Mouse (Mus musculus): ENCODE data around the gene Shroom2. TPM values are rescaled to one million over a fixed set of nuclear protein-coding genes. Genes with fewer than 3 reads are reported as not detected.
A peak's percentile ranks its signal among the peaks of the same experiment; 100 is the strongest.

Shroom2 gene
- 4.7 and 5.5 TPM in 2 replicates for polyA plus RNA-seq (2015; fragmentation: Nextera tagmentation; extraction: Ambion mirVana)

DNA sequence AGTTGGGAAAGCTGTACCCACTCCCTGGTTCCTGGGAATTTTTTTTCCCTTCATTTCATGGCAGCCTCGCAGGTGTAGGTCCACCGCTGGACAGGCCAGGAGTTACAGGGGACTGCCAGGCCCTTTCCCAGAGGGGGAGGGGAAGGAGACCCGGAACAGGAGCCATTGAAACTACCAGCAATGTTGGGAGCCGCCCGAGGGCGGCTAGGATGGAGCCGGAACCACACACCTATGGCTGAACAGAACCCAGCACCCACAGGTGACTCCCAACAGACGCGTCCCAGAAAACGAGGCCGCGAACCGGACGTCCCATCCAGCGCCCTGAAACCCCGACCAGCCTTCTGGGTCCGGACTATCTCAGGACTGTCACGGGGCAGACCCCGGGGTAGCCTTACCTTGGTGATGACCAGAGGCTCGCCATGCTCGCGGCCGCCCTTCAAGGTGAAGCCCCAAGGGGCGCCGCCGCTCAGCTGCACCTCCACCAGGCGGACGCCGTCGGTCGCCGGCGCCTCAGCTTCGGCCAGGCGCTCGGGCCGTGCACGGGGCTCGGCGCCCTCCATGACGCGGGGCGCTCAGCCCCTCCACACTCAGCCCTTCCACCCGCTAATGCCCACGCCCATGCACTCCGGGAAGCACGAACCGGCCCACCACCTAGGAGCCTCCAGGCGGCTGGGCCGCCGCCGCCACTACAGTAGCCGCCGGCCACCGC is at the start of gene Shroom2:
Gene Shroom2 (minus strand): TSS at position 575 of the 709 bp plus-strand sequence.
- Histone ChIP-seq H3K27ac (peak within 1 kb of the TSS; percentile 87), H3K36me3 (no peaks in the 10 kb centered on the region), H3K27me3 (peaks cover 30% of the 10 kb centered on the region), H3K4me3 (replicated peaks) (peak within 1 kb of the TSS; percentile 63), H3K9ac (peak within 1 kb of the TSS; percentile 59), H3K9me3 (replicated peaks) (no peaks in the 10 kb centered on the region), H3K4me2 (peak within 1 kb of the TSS; percentile 59), H3K4me1 (no peaks in the 10 kb centered on the region)
- peak; percentile 87 for ATAC-seq (replicated peaks; ENCODE audit: low FRiP score)
- 19% methylated on average over 44 of the region's 55 CpGs for WGBS

DNA sequence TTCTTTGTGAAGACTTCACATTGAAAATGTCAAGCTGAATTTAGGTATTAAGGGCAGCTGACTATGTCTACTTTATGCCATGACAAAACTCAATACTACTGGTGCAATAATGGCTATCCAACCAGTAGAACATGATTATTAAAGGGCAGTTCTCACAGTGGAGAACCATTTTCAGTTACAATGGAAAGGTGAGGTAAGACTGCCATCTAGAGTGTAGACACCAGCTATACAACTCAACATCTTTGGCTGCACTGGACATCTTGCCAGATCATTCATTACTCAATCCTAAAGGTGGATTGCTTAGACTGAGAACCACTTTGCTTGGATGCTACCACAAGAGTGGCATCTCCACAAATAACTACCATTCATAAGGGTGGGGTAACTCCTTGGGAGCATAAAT is 49.7 kb upstream of the Shroom2 start:
- H3K4me1 ChIP-seq, result no peaks in the 10 kb centered on the region
- no peak overlapping the region for H3K4me2 ChIP-seq
- ATAC-seq (replicated peaks; ENCODE audit: low FRiP score), result no peak
- H3K27me3 ChIP-seq, result peaks cover 11% of the 10 kb centered on the region; the same call in 1 of the 2 replicates
- no peaks in the 10 kb centered on the region for H3K9me3 ChIP-seq (replicated peaks)
- no peak overlapping the region for H3K4me3 ChIP-seq (replicated peaks)
- H3K27ac ChIP-seq, result no peak overlapping the region
- H3K36me3 ChIP-seq, result no peaks in the 10 kb centered on the region
- H3K9ac ChIP-seq, result no peak overlapping the region

DNA sequence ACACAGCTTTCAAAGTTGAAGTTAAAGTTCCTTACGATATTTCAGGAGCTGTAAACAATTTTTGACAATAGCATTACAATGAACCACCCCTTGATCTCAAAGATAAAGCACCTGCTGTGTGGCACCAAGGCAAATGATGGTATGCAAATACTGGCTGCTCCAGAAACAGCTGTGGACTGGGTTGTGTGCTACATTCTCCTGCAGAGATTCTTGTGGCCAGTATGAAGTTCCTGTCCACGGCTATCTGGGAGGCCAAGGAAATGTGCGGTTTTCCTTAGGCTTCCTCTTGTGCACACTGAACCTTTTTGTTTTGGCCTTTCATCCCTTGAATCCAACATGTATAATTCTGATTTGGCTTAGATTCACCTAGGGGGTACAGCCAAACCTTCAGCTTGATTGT is 44.1 kb upstream of the Shroom2 start:
- Histone ChIP-seq H3K9ac (no peak overlapping the region), H3K27ac (no peak overlapping the region), H3K4me2 (no peak overlapping the region), H3K36me3 (no peaks in the 10 kb centered on the region), H3K27me3 (peaks cover 4% of the 10 kb centered on the region; the same call in 1 of the 2 replicates), H3K4me3 (replicated peaks) (no peak overlapping the region), H3K4me1 (no peaks in the 10 kb centered on the region), H3K9me3 (replicated peaks) (no peaks in the 10 kb centered on the region)
- ATAC-seq (replicated peaks; ENCODE audit: low FRiP score), result no peak
- 80% methylated on average over 3 of the region's 3 CpGs for WGBS

DNA sequence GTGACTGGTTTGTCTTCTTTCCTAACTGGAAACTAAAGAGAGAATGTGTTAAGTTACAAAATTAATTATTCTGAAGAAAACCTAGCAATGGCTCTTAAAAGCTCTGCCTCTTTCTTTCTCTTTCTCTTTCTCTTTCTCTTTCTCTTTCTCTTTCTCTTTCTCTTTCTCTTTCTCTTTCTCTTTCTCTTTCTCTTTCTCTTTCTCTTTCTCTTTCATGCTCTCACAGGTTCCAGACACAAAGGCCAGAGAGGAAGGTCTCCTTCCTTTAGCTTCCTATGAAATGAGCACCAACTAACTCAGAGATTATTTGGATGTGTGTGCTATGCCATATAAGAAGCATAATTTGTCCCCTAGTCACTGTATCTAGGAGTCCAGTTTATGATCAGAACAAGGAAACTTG is 36.1 kb upstream of the Shroom2 start:
- no peak for ATAC-seq (replicated peaks; ENCODE audit: low FRiP score)
- H3K36me3 ChIP-seq, result no peaks in the 10 kb centered on the region
- H3K4me2 ChIP-seq, result no peak overlapping the region
- H3K9me3 ChIP-seq (replicated peaks), result no peaks in the 10 kb centered on the region
- no peaks in the 10 kb centered on the region for H3K4me1 ChIP-seq
- peaks cover 12% of the 10 kb centered on the region; the same call in 1 of the 2 replicates for H3K27me3 ChIP-seq
- no peak overlapping the region for H3K9ac ChIP-seq
- H3K4me3 ChIP-seq (replicated peaks), result no peak overlapping the region
- H3K27ac ChIP-seq, result no peak overlapping the region

DNA sequence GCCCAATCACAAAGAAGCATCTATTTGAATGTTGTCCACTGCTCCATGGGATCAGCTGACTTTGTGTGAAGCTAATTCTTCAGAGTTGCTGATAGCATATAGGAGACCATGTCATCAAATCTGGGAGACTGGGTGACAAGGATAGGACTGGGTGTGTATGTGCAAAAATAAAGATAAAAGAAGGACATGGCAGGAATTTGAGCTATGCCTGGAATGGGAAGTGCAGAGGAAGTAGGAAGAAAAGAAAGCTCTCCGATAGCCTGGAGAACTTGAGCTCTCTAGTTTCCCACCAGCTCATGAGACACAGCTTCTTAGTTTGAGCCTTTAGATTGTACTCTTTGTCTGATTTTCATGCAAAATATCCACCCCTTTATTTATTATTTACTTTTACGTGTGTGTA is 19.3 kb upstream of the Shroom2 start:
- peaks cover 29% of the 10 kb centered on the region for H3K27me3 ChIP-seq
- H3K4me3 ChIP-seq (replicated peaks), result no peak overlapping the region
- no peaks in the 10 kb centered on the region for H3K4me1 ChIP-seq
- no peaks in the 10 kb centered on the region for H3K36me3 ChIP-seq
- H3K4me2 ChIP-seq, result no peak overlapping the region
- H3K9me3 ChIP-seq (replicated peaks), result no peaks in the 10 kb centered on the region
- H3K9ac ChIP-seq, result no peak overlapping the region
- H3K27ac ChIP-seq, result no peak overlapping the region
- 68% methylated on average over 2 of the region's 2 CpGs for WGBS
- ATAC-seq (replicated peaks; ENCODE audit: low FRiP score), result no peak

DNA sequence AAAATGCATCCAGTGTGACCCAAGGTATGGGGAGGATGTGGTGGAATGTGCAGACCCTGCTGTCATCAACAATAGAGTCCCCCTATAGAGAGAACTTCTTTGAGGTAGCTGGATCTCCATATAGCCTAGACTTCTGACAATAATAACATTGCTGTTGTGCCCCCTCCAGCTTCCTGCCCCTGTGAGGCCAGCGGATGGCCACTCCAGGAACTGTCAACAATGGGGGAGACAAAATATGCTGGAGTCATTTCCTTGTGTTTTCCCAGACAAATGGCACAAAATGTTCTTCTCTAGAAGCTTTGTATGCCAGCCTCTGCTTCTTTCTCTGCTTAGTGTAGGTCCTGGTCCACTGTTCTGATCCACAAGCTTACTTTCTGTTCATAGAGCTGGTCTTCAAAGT is 18.9 kb upstream of the Shroom2 start:
- Histone ChIP-seq H3K27ac (no peak overlapping the region), H3K9ac (no peak overlapping the region), H3K36me3 (no peaks in the 10 kb centered on the region), H3K4me2 (no peak overlapping the region), H3K4me3 (replicated peaks) (no peak overlapping the region), H3K27me3 (peaks cover 30% of the 10 kb centered on the region), H3K4me1 (no peaks in the 10 kb centered on the region), H3K9me3 (replicated peaks) (no peaks in the 10 kb centered on the region)
- 76% methylated on average over 1 of the region's 1 CpGs for WGBS
- ATAC-seq (replicated peaks; ENCODE audit: low FRiP score), result no peak

DNA sequence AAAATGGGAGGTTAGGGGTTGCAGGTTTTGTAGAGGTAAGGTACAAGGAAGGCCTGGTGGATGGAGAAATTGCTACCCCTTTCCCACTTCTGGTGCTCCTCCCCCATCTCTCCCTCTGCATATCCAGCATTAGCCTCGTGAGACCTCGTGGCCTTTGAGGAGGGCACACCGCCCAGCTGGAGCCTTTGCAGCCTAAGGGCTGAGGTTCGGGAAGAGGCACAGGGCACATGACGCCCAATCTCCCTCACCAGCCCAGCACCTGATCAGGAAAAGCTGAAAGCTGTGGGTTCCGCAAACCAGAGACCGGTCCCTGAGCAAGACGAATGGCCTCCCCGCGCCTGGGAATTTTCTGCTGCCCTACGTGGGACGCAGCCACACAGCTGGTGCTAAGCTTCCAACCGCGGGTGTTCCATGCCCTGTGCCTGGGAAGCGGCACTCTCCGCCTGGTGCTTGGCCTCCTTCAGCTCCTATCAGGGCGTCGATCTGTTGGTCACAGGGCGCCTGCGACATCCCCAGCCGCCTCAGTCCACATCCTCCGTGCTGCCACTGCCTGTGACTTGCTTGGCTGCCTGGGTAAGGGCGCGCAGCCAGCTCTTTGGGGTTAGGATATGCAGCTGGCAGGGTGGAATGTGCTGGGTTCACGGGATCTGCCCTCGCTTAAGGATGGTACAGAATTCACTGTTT is 12.6 kb upstream of the Shroom2 start, which contains the start of gene Gpr143:
Gene Gpr143 (plus strand): TSS at position 202 of the 684 bp plus-strand sequence.
- Histone ChIP-seq H3K27ac (no peak within 1 kb of the TSS), H3K9ac (peak within 1 kb of the TSS; percentile 23; the same call in 1 of the 2 replicates), H3K4me3 (replicated peaks) (peak within 1 kb of the TSS; percentile 25), H3K36me3 (no peaks in the 10 kb centered on the region), H3K27me3 (peaks cover 41% of the 10 kb centered on the region), H3K4me1 (peaks cover 6% of the 10 kb centered on the region; the same call in 1 of the 2 replicates), H3K9me3 (replicated peaks) (no peaks in the 10 kb centered on the region), H3K4me2 (peak within 1 kb of the TSS; percentile 59)
- 19% methylated on average over 26 of the region's 26 CpGs for whole genome bisulfite sequencing
- peak; percentile 73 for ATAC-seq (replicated peaks; ENCODE audit: low FRiP score)

DNA sequence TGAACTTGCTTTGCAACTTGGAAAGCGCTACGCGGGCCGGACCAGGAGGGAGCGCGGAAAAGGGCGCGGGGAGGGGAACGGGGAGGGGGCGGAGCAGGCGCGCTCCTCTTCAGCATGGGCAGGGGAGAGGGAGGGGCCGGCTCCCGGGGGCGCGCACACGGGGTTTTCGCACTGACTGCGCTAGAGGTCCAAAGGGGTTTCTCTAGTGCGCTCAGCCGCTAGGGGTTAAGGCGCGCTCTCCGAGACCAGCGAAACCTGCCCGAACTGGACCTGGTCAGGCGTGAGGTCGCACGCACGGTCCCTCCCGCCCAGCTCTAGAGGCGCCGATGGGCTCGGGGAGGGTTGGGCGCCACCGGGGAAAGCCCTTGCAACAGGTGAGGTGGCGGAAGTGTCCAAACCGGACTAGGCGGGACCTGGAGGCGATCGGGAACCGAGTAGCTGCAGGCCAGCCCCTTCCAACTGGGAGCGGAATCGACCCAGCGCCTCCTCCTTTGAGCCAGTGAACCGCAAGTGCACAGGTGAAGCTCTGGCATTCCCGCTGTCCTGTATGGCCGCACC is 414 bp upstream of the Shroom2 start:
- H3K4me3 ChIP-seq (replicated peaks), result peak overlapping the region; percentile 63
- peak overlapping the region; percentile 59 for H3K4me2 ChIP-seq
- H3K27me3 ChIP-seq, result peaks cover 30% of the 10 kb centered on the region
- WGBS, result 17% methylated on average over 39 of the region's 48 CpGs
- no peaks in the 10 kb centered on the region for H3K9me3 ChIP-seq (replicated peaks)
- peak overlapping the region; percentile 87 for H3K27ac ChIP-seq
- peak overlapping the region; percentile 59 for H3K9ac ChIP-seq
- no peaks in the 10 kb centered on the region for H3K36me3 ChIP-seq
- no peaks in the 10 kb centered on the region for H3K4me1 ChIP-seq
- peak; percentile 96 for ATAC-seq (replicated peaks; ENCODE audit: low FRiP score)

DNA sequence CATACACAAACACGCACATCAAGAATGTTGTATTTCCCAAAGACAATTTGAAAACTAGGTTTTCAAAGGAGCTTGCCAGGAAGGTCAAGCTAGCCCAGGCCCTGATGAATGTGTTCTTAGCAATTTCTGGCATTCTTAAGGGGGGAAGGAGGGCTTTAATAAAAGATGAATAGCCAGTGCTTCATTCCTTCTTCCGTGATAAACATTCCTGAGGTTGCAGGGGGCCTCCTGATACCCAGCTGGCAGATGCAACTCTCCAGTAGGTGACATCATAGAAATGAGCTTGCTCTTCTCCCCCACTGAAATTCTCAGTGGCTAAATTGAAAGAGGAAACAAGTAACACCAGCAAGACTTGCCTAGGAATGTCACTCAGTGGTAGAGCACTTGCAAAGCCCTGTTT is 5.1 kb downstream of the Shroom2 start:
- H3K9ac ChIP-seq, result no peak overlapping the region
- peaks cover 7% of the 10 kb centered on the region for H3K27me3 ChIP-seq
- no peaks in the 10 kb centered on the region for H3K4me1 ChIP-seq
- WGBS, result 38% methylated on average over 2 of the region's 2 CpGs
- no peak overlapping the region for H3K27ac ChIP-seq
- ATAC-seq (replicated peaks; ENCODE audit: low FRiP score), result no peak
- H3K4me2 ChIP-seq, result no peak overlapping the region
- no peaks in the 10 kb centered on the region for H3K36me3 ChIP-seq
- H3K9me3 ChIP-seq (replicated peaks), result no peaks in the 10 kb centered on the region
- no peak overlapping the region for H3K4me3 ChIP-seq (replicated peaks)

DNA sequence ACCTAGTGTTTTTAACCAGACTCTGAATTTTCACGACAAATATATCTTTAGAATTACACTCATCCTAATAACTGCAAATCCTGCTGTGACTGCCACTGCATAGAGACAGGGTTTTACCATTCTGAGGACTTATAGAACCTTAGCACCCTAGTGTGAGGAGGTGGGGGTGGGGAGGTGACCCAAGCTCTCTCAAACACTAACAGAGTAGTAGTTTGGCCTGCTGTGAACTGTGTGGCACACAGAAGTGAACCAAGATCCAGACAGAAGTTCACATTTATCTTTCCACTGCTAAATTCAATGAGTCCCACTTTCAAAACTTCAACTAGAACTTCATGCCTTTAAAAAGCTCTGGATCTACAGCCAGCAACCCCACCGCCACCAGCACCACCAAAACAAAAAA is 6.4 kb downstream of the Shroom2 start:
- ATAC-seq (replicated peaks; ENCODE audit: low FRiP score), result no peak
- no peaks in the 10 kb centered on the region for H3K36me3 ChIP-seq
- no peaks in the 10 kb centered on the region for H3K9me3 ChIP-seq (replicated peaks)
- H3K4me2 ChIP-seq, result no peak overlapping the region
- no peak overlapping the region for H3K27ac ChIP-seq
- no peak overlapping the region for H3K9ac ChIP-seq
- 62% methylated on average over 2 of the region's 2 CpGs for WGBS
- H3K4me1 ChIP-seq, result no peaks in the 10 kb centered on the region
- H3K27me3 ChIP-seq, result no peaks in the 10 kb centered on the region
- no peak overlapping the region for H3K4me3 ChIP-seq (replicated peaks)

DNA sequence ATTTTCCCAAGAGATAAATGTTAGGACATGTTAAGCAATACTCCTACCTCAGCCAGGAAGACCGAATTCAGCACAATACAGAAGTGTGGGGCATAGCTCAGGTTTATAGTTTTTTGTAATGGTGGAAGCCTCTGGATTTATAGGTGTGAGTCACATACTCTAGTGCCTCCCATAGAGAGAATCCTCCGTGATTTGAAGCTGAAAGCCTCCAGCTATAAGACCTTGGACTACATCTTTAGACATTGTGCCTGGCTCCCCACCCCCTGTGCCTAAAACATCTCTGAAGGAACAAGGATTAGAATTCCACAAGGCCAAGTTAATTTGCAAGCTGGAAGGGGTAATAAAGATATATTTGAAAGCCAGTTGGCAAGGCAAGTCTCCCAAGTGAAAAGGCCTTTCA is 6.8 kb downstream of the Shroom2 start:
- Histone ChIP-seq H3K4me2 (no peak overlapping the region), H3K27me3 (no peaks in the 10 kb centered on the region), H3K27ac (no peak overlapping the region), H3K9ac (no peak overlapping the region), H3K4me1 (no peaks in the 10 kb centered on the region), H3K4me3 (replicated peaks) (no peak overlapping the region), H3K36me3 (no peaks in the 10 kb centered on the region), H3K9me3 (replicated peaks) (no peaks in the 10 kb centered on the region)
- no peak for ATAC-seq (replicated peaks; ENCODE audit: low FRiP score)
- 42% methylated on average over 2 of the region's 2 CpGs for WGBS

DNA sequence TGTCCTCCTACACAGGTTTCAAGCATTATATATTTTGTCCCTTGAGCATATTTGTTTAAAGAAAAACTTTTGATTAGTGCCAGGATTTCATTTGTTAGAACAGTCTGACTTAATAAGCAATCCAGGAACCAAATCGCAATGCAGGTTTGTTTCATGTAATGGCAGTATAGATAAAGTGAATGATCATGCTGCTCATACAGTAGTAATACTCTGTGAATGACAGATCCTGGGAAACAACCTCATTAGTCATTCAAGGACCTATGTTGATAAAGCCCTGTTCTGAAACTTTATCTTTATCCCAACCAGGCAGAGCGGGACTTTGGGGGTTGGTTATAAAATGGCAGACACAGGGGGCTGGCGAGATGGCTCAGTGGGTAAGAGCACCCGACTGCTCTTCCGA is 13.0 kb downstream of the Shroom2 start:
- Histone ChIP-seq H3K4me2 (no peak overlapping the region), H3K9me3 (replicated peaks) (no peaks in the 10 kb centered on the region), H3K4me3 (replicated peaks) (no peak overlapping the region), H3K27me3 (0 out of 2 replicates have a peak, but pooled peaks cover 6% of the 10 kb centered on the region), H3K27ac (no peak overlapping the region), H3K9ac (no peak overlapping the region), H3K36me3 (no peaks in the 10 kb centered on the region), H3K4me1 (no peaks in the 10 kb centered on the region)
- ATAC-seq (replicated peaks; ENCODE audit: low FRiP score), result no peak
- 94% methylated on average over 5 of the region's 5 CpGs for WGBS
